21 mouse cellular contexts compared by ENCODE assay signal in the genomic region with DNA sequence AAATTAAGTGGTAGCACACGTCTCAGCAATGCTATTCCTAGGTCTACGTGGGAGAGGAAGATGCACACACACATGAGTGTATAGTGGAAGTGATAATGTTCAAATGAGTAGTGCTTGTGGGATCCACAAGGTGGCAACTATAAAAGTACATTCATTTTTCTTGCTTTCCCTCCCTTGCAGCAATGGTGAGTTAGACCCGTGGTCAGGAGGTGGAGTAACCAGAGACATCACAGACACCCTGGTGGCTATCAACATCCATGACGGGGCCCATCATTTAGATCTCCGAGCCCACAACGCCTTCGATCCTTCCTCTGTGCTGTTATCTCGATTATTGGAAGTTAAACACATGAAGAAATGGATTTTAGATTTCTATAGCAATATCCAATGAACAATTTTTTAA.
"Had no signal": no experiment of that assay in that cellular context is flagged by ENCODE, and none has a peak within 500 bp of the region (broad histone marks: within the 10 kb centered on the region; RNA-seq: fewer than 3 reads in every experiment).

No protein-coding gene starts in this region.

- H3K9me3 ChIP-seq: limb, embryonic 12.5 days; limb, embryonic 15.5 days; liver, embryonic 15.5 days; lung, embryonic 15.5 days; megakaryocyte, embryonic 14.5 days; neural tube, embryonic 12.5 days; neural tube, embryonic 15.5 days had no signal

- H3K4me2 ChIP-seq: limb, embryonic 12.5 days; limb, embryonic 15.5 days; liver, embryonic 11.5 days; liver, embryonic 15.5 days; lung, embryonic 15.5 days; neural tube, embryonic 12.5 days; neural tube, embryonic 15.5 days had no signal

- ATAC-seq: inflammation-experienced regulatory T-cells, adult 6 months; intestine, embryonic 16.5 days had no signal

- H3K4me3 ChIP-seq: limb, embryonic 12.5 days; limb, embryonic 15.5 days; liver, embryonic 15.5 days; lung, embryonic 15.5 days; megakaryocyte, embryonic 14.5 days; neural tube, embryonic 12.5 days; neural tube, embryonic 15.5 days had no signal

- H3K9ac ChIP-seq: limb, embryonic 12.5 days; limb, embryonic 15.5 days; liver, embryonic 15.5 days; lung, embryonic 15.5 days; neural tube, embryonic 12.5 days; neural tube, embryonic 15.5 days had no signal

- H3K36me3 ChIP-seq: limb, embryonic 12.5 days; limb, embryonic 15.5 days; liver, embryonic 15.5 days; lung, embryonic 15.5 days; neural tube, embryonic 12.5 days; neural tube, embryonic 15.5 days had no signal

- H3K4me1 ChIP-seq: limb, embryonic 12.5 days; limb, embryonic 15.5 days; liver, embryonic 15.5 days; lung, embryonic 15.5 days; neural tube, embryonic 12.5 days; neural tube, embryonic 15.5 days had no signal

- H3K27ac ChIP-seq: limb, embryonic 12.5 days; limb, embryonic 15.5 days; liver, embryonic 15.5 days; lung, embryonic 15.5 days; neural tube, embryonic 12.5 days; neural tube, embryonic 15.5 days had no signal

- DNase-seq: kidney, adult 18-20 months; kidney, adult 9 months; kidney, postnatal 25 days; lung, adult 18-20 months; lung, postnatal 14 days; lung, postnatal 4 days; midbrain, embryonic 14.5 days; right cerebral cortex, adult 18-20 months; right cerebral cortex, postnatal 14 days; right cerebral cortex, postnatal 4 days; thymus, postnatal 25 days had no signal

- H3K27me3 ChIP-seq: limb, embryonic 15.5 days; liver, embryonic 15.5 days; lung, embryonic 15.5 days; megakaryocyte, embryonic 14.5 days; neural tube, embryonic 12.5 days; neural tube, embryonic 15.5 days had no signal
